Mouse (Mus musculus) common myeloid progenitor, adult 5-6 weeks (primary cell): ENCODE results near the gene C87414. TPM values are rescaled to one million over a fixed set of nuclear protein-coding genes. Genes with fewer than 3 reads are reported as not detected.
"Not testable (repeated sequence)": the region's sequence is repeated elsewhere in the genome, so short reads cannot be mapped to it uniquely, and the experiment has no call there.

Experiments
- ATAC-seq: replicated peaks from 2 replicates; pipeline ENCODE4 v1.8.0; 2016; ENCODE audit warnings: low read depth, mild to moderate bottlenecking, moderate TSS enrichment, inconsistent platforms; ENCODE audit not compliant: poor library complexity, severe bottlenecking
- total RNA-seq: library from RNA; stranded (forward); fragments of 200-1000, 187-1606 nt; gene quantifications from 2 replicates; pipeline ENCODE4 v1.2.3, GENCODE M21; 2017

The C87414 gene
- total RNA-seq, result not detected in 2 replicates

- ATAC-seq, result not testable (repeated sequence)
Observed at GRCm38 (mm10) chr5:93671451-93671850, at the start of gene C87414. TSS of gene C87414 (minus strand) at chr5:93671551.

- not testable (repeated sequence) for ATAC-seq
Observed at GRCm38 (mm10) chr5:93684661-93685060, 13.3 kb upstream of the C87414 start.

Other genes with a start within 250 kb of the C87414 start
- gene Gm16427, start 131.4 kb downstream of the C87414 start, total RNA-seq, result not detected in 2 replicates
- not detected in 2 replicates for gene Gm7792, start 172.2 kb upstream of the C87414 start, total RNA-seq